Mouse (Mus musculus): Measurements from ENCODE around the gene Cryzl2. TPM values are rescaled to one million over a fixed set of nuclear protein-coding genes. Genes with fewer than 3 reads are reported as not detected.

Gene Cryzl2
- polyA plus RNA-seq, 1 experiment from 2014 or later: 10.3 TPM

GRCm38 (mm10) chr1:157507814-157508213 is 49.4 kb downstream of the Cryzl2 start:
- Histone ChIP-seq H3K4me3 (ENCODE audit: low read depth, low read length) (no peak overlapping the region), H3K4me2 (ENCODE audit: low read depth, low read length) (no peak overlapping the region), H3K27ac (ENCODE audit: low read length) (no peak overlapping the region), H3K4me1 (ENCODE audit: control insufficient read depth, low read depth, low read length) (no peaks in the 10 kb centered on the region), H3K36me3 (ENCODE audit: control insufficient read depth, insufficient read depth) (no peaks in the 10 kb centered on the region), H3K9me3 (replicated peaks; ENCODE audit: control insufficient read depth, low read length) (no peaks in the 10 kb centered on the region), H3K9ac (ENCODE audit: low read depth, low read length) (no peak overlapping the region), H3K27me3 (ENCODE audit: control insufficient read depth, insufficient read depth, low read depth, low read length) (no peaks in the 10 kb centered on the region)
- WGBS (ENCODE audit: insufficient replicate concordance): 70% methylated on average over 5 of the region's 5 CpGs
- no peak for ATAC-seq (ENCODE audit: low read depth)

DNA sequence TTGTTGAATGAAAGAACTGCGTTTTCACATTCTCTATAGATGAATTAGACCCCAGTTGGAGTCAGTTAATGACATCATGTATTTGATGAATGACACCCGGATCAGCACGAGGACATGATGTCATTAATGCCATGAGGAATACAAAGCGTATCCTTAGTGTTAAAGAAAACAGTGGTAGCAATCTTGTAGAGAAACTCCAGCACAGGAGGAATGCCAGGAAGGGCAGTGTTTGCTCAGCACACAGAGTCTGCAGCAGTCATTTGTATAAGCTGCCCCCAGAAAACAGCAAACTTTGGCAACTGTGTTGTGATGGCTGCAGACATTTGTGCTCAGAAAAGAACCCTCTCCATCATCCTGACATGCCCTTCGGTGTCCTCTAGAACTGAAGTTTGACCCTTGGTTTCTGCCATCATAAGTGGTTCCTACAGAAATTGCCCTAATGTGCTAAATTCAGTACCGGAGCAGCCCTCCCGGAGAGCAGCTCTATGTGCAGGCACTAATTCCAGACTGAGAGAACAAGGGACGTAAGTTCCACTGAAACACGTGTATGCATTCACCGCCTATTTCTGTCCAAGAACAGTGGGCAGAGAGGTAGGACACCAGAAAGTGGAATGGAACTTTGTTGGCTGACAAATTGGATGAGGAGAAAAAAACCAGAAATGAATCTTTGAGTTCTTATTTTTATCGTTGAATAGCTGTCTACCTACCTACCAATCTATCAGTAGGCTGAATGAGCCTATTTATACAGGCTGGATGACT is 54.5 kb downstream of the Cryzl2 start:
- no peak overlapping the region for H3K4me3 ChIP-seq (ENCODE audit: low read depth, low read length)
- no peaks in the 10 kb centered on the region; the same call in 1 of the 2 replicates for H3K4me1 ChIP-seq (ENCODE audit: control insufficient read depth, low read depth, low read length)
- no peaks in the 10 kb centered on the region for H3K36me3 ChIP-seq (ENCODE audit: control insufficient read depth, insufficient read depth)
- H3K9ac ChIP-seq (ENCODE audit: low read depth, low read length): no peak overlapping the region
- 63% methylated on average over 11 of the region's 11 CpGs for WGBS (ENCODE audit: insufficient replicate concordance)
- no peaks in the 10 kb centered on the region for H3K9me3 ChIP-seq (replicated peaks; ENCODE audit: control insufficient read depth, low read length)
- H3K27ac ChIP-seq (ENCODE audit: low read length): no peak overlapping the region
- no peak for ATAC-seq (ENCODE audit: low read depth)
- H3K4me2 ChIP-seq (ENCODE audit: low read depth, low read length): no peak overlapping the region
- H3K27me3 ChIP-seq (ENCODE audit: control insufficient read depth, insufficient read depth, low read depth, low read length): no peaks in the 10 kb centered on the region

DNA sequence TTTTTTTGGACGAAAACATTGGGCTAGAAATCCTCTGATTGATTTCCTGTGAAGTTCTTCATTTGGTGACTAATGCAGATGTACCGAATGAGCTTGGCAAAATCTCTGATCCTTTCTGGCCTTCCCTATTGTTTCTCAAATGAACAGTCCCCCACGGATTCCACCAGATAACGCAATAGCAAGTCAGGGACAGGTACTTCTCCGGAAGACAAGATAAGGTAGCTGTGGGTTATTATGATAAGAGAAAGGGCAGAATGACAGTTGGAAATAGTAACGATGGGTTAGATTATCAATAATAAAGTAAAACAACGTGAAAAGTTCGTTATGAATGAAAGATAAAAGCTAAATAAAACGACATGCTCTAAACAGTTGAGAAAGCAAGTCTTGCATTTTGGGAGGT is 55.2 kb downstream of the Cryzl2 start:
- peak; percentile 35; the same call in 1 of the 2 replicates for ATAC-seq (ENCODE audit: low read depth)
- WGBS (ENCODE audit: insufficient replicate concordance): 20% methylated on average over 9 of the region's 9 CpGs
- H3K9me3 ChIP-seq (replicated peaks; ENCODE audit: control insufficient read depth, low read length): no peaks in the 10 kb centered on the region

GRCm38 (mm10) chr1:157514298-157514697 is 55.9 kb downstream of the Cryzl2 start:
- ATAC-seq (ENCODE audit: low read depth): no peak

More for the DNA sequence above, 55.2 kb downstream of the Cryzl2 start:
- Histone ChIP-seq H3K4me1 (ENCODE audit: control insufficient read depth, low read depth, low read length) (no peaks in the 10 kb centered on the region; the same call in 1 of the 2 replicates), H3K4me3 (ENCODE audit: low read depth, low read length) (no peak overlapping the region), H3K36me3 (ENCODE audit: control insufficient read depth, insufficient read depth) (no peaks in the 10 kb centered on the region), H3K9ac (ENCODE audit: low read depth, low read length) (no peak overlapping the region), H3K4me2 (ENCODE audit: low read depth, low read length) (no peak overlapping the region), H3K27me3 (ENCODE audit: control insufficient read depth, insufficient read depth, low read depth, low read length) (no peaks in the 10 kb centered on the region), H3K27ac (ENCODE audit: low read length) (no peak overlapping the region)

DNA sequence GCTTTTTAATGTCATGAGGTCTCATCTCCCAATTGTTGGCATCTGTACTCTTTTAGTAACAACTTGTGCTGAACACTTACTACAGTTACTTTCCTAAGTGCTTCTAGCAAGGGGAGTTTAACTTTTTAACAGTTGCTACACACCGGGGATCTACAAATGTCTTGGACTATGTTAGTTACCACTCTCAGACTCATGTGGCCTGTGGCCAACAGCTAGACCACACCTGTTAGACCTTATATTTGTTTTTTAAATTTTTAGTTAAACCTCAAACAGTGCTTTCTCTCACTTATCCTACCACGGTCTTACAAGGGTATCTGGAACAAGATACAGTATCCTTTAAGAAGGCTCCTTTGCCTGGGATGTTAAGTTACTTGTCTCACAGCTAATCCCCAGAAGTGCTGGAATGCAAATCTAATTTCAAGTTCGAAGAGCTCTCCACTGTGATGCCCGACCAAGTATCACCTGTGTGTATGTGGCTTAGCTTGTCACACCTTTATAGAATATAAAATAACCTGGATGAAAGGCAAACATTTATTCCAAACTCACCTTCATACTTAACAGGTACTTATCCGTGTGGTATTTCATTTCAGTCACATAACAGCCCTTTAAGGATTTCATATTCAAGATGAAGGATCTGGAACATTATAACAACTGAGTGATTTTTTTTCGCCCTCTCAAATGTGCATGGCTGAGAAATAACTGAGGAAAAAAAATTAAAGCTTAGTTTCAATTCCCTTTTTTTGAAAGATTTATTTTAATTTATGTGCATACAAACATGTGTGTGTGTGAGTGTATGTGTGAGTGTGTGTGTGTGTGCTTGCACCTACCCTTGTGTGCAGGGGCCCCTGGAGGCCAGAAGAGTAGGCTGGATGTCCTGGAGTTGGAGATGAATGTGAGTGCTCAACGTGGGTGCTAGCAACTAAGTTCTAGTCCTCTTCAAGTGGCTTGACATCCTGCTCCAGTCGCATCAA is 58.7 kb downstream of the Cryzl2 start:
- 61% methylated on average over 8 of the region's 8 CpGs for WGBS (ENCODE audit: insufficient replicate concordance)
- no peak overlapping the region for H3K9ac ChIP-seq (ENCODE audit: low read depth, low read length)
- no peak overlapping the region for H3K4me3 ChIP-seq (ENCODE audit: low read depth, low read length)
- no peak for ATAC-seq (ENCODE audit: low read depth)
- no peak overlapping the region for H3K4me2 ChIP-seq (ENCODE audit: low read depth, low read length)
- no peak overlapping the region for H3K27ac ChIP-seq (ENCODE audit: low read length)
- H3K4me1 ChIP-seq (ENCODE audit: control insufficient read depth, low read depth, low read length): no peaks in the 10 kb centered on the region; the same call in 1 of the 2 replicates
- no peaks in the 10 kb centered on the region for H3K27me3 ChIP-seq (ENCODE audit: control insufficient read depth, insufficient read depth, low read depth, low read length)
- no peaks in the 10 kb centered on the region for H3K36me3 ChIP-seq (ENCODE audit: control insufficient read depth, insufficient read depth)
- no peaks in the 10 kb centered on the region for H3K9me3 ChIP-seq (replicated peaks; ENCODE audit: control insufficient read depth, low read length)

More at GRCm38 (mm10) chr1:157514298-157514697, 55.9 kb downstream of the Cryzl2 start:
- Histone ChIP-seq H3K4me2 (ENCODE audit: low read depth, low read length) (no peak overlapping the region), H3K4me3 (ENCODE audit: low read depth, low read length) (no peak overlapping the region), H3K27me3 (ENCODE audit: control insufficient read depth, insufficient read depth, low read depth, low read length) (no peaks in the 10 kb centered on the region), H3K27ac (ENCODE audit: low read length) (no peak overlapping the region), H3K36me3 (ENCODE audit: control insufficient read depth, insufficient read depth) (no peaks in the 10 kb centered on the region), H3K4me1 (ENCODE audit: control insufficient read depth, low read depth, low read length) (no peaks in the 10 kb centered on the region; the same call in 1 of the 2 replicates), H3K9ac (ENCODE audit: low read depth, low read length) (no peak overlapping the region), H3K9me3 (replicated peaks; ENCODE audit: control insufficient read depth, low read length) (no peaks in the 10 kb centered on the region)
- WGBS (ENCODE audit: insufficient replicate concordance): 33% methylated on average over 4 of the region's 4 CpGs

DNA sequence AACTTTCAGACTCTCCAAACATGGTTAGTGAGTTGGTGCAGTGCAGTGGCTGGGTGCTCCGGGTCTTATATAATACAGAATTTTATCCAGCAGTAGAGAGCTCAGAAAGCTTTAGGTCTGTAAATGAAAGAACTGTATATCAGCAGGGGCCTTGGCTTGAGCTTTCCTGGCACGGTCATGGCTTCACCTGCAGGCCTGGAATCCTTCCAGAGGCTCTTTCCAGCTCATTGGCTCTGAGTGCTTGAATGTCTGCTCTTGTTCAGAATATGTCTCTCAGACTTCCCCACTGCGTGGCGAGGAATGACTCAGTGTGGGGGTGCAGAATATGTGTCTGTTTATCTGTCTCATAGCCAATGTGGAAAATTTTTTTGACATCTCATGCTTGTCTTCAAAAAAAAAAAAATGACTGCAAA is 59.7 kb downstream of the Cryzl2 start:
- WGBS (ENCODE audit: insufficient replicate concordance): 49% methylated on average over 4 of the region's 4 CpGs
- Histone ChIP-seq H3K36me3 (ENCODE audit: control insufficient read depth, insufficient read depth) (no peaks in the 10 kb centered on the region), H3K27ac (ENCODE audit: low read length) (no peak overlapping the region), H3K4me3 (ENCODE audit: low read depth, low read length) (no peak overlapping the region), H3K9me3 (replicated peaks; ENCODE audit: control insufficient read depth, low read length) (no peaks in the 10 kb centered on the region), H3K4me1 (ENCODE audit: control insufficient read depth, low read depth, low read length) (no peaks in the 10 kb centered on the region; the same call in 1 of the 2 replicates), H3K9ac (ENCODE audit: low read depth, low read length) (no peak overlapping the region), H3K27me3 (ENCODE audit: control insufficient read depth, insufficient read depth, low read depth, low read length) (no peaks in the 10 kb centered on the region), H3K4me2 (ENCODE audit: low read depth, low read length) (no peak overlapping the region)
- no peak for ATAC-seq (ENCODE audit: low read depth)

GRCm38 (mm10) chr1:157519396-157519795 is 61.0 kb downstream of the Cryzl2 start:
- Histone ChIP-seq H3K4me1 (ENCODE audit: control insufficient read depth, low read depth, low read length) (no peaks in the 10 kb centered on the region), H3K27me3 (ENCODE audit: control insufficient read depth, insufficient read depth, low read depth, low read length) (no peaks in the 10 kb centered on the region), H3K4me3 (ENCODE audit: low read depth, low read length) (no peak overlapping the region), H3K9me3 (replicated peaks; ENCODE audit: control insufficient read depth, low read length) (no peaks in the 10 kb centered on the region), H3K36me3 (ENCODE audit: control insufficient read depth, insufficient read depth) (no peaks in the 10 kb centered on the region), H3K9ac (ENCODE audit: low read depth, low read length) (no peak overlapping the region), H3K27ac (ENCODE audit: low read length) (no peak overlapping the region), H3K4me2 (ENCODE audit: low read depth, low read length) (no peak overlapping the region)
- no peak for ATAC-seq (ENCODE audit: low read depth)
- 54% methylated on average over 2 of the region's 2 CpGs for WGBS (ENCODE audit: insufficient replicate concordance)

DNA sequence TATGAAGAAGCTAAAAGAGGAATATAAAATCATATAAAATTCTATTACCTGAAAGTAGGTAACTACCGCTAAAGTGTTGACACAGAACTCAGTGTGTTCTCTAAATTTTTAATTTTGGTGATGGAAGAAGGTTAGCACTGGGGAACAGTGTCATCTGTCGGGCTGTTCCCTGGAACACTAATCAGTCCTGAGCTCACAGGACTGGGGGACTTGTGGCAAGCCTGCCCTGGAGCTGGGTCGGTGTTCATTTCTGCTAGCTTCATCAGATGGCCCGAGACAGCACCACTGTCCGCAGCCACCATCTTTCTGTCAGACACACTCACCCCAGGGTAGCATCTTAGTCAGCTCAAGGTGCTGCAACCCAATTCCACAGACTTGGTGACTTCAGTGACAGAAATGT is 63.9 kb downstream of the Cryzl2 start:
- Histone ChIP-seq H3K27me3 (ENCODE audit: control insufficient read depth, insufficient read depth, low read depth, low read length) (no peaks in the 10 kb centered on the region), H3K27ac (ENCODE audit: low read length) (no peak overlapping the region), H3K36me3 (ENCODE audit: control insufficient read depth, insufficient read depth) (no peaks in the 10 kb centered on the region), H3K9ac (ENCODE audit: low read depth, low read length) (no peak overlapping the region), H3K4me3 (ENCODE audit: low read depth, low read length) (no peak overlapping the region), H3K4me2 (ENCODE audit: low read depth, low read length) (no peak overlapping the region), H3K4me1 (ENCODE audit: control insufficient read depth, low read depth, low read length) (no peaks in the 10 kb centered on the region; the same call in 1 of the 2 replicates), H3K9me3 (replicated peaks; ENCODE audit: control insufficient read depth, low read length) (no peaks in the 10 kb centered on the region)
- WGBS (ENCODE audit: insufficient replicate concordance): 70% methylated on average over 5 of the region's 5 CpGs
- no peak for ATAC-seq (ENCODE audit: low read depth)
